Mouse (Mus musculus): ENCODE measurements around the gene Kdm5a. TPM values are rescaled to one million over a fixed set of nuclear protein-coding genes. Genes with fewer than 3 reads are reported as not detected.

The Kdm5a gene
- polyA plus RNA-seq, 1 experiment, result 7.5 TPM

DNA sequence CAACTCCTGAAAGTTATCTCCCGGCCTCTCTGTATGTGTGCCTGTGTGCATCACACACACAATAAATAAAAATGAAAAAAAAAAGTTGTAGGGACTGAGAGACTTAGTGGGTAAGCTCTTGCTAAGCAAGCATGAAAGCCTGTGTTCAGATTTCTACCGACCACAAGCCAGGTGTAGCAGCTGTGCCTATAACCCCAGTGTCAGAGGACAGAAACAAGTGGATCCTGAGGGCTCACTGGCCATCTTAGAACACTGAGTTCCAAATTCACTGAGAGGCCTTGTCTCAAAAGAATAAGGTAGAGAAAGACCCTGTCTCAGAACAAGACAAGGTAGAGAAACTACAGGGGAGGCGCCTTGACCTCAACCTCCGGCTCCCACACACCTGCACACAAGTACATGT is 104.3 kb downstream of the Kdm5a start:
- Histone ChIP-seq H3ac (ENCODE audit: control insufficient read depth, insufficient read length) (no peak overlapping the region), H3K79me2 (ENCODE audit: control insufficient read depth, insufficient read depth) (peaks cover 76% of the 10 kb centered on the region), H3K36me3 (ENCODE audit: control insufficient read depth, insufficient read depth) (no peaks in the 10 kb centered on the region), H3K4me2 (ENCODE audit: low read depth) (no peak overlapping the region), H3K4me3 (no peak overlapping the region), H3K27me3 (ENCODE audit: control insufficient read depth, insufficient read depth, insufficient read length) (no peaks in the 10 kb centered on the region)
- no peak for TF ChIP-seq CEBPB (IDR thresholded peaks at IDR 0.05; ENCODE audit: insufficient read depth, poor library complexity, severe bottlenecking)
- no peak for TF ChIP-seq POLR2AphosphoS2 (IDR thresholded peaks at IDR 0.05; ENCODE audit: insufficient read length, low read depth)
- no peak for TF ChIP-seq TCF12 (IDR thresholded peaks at IDR 0.05; ENCODE audit: insufficient read depth, poor library complexity, severe bottlenecking)
- TF ChIP-seq REST (IDR thresholded peaks at IDR 0.05; ENCODE audit: insufficient read depth, insufficient read length), result no peak
- no peak for TF ChIP-seq USF1 (IDR thresholded peaks at IDR 0.05; ENCODE audit: low read depth)
- TF ChIP-seq SRF (IDR thresholded peaks at IDR 0.05; ENCODE audit: control insufficient read depth, insufficient read length, low read depth), result no peak
- no peak for TF ChIP-seq MYOG (IDR thresholded peaks at IDR 0.05; ENCODE audit: control insufficient read depth in 1 of 3, insufficient read depth in 1 of 3, insufficient read length in 2 of 3, low read depth in 2 of 3)
- no peak for TF ChIP-seq POLR2A (IDR thresholded peaks at IDR 0.05; ENCODE audit: insufficient read length, low read depth)
- TF ChIP-seq MAX (IDR thresholded peaks at IDR 0.05; ENCODE audit: low read depth), result no peak
- no peak for TF ChIP-seq E2F4 (IDR thresholded peaks at IDR 0.05; ENCODE audit: insufficient read depth)
- no peak for TF ChIP-seq TCF3 (IDR thresholded peaks at IDR 0.05; ENCODE audit: insufficient read length, low read depth)
- TF ChIP-seq MYOD1 (IDR thresholded peaks at IDR 0.05; ENCODE audit: control insufficient read depth in 1 of 3, insufficient read length in 2 of 3, low read depth in 2 of 3), result no peak

DNA sequence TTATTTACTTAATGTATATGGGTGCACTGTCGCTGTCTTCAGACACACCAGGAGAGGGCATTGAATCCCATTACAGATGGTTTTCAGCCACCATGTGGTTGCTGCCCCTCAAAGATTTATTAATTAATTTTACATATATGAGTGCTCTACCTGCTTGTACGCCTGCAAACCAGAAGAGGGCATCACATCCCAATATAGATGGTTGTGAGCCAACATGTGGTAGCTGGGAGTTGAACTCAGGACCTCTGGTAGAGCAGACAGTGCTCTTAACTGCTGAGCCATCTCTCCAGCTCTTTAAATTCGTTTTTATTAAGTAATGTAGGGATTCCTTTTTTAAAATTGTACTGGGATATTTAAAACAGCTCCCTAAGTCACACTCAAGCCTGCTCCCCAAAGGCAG is 105.3 kb downstream of the Kdm5a start:
- H3ac ChIP-seq (ENCODE audit: control insufficient read depth, insufficient read length), result no peak overlapping the region
- TF ChIP-seq TCF12 (IDR thresholded peaks at IDR 0.05; ENCODE audit: insufficient read depth, poor library complexity, severe bottlenecking) (no peak), E2F4 (IDR thresholded peaks at IDR 0.05; ENCODE audit: insufficient read depth) (no peak), CEBPB (IDR thresholded peaks at IDR 0.05; ENCODE audit: insufficient read depth, poor library complexity, severe bottlenecking) (no peak), TCF3 (IDR thresholded peaks at IDR 0.05; ENCODE audit: insufficient read length, low read depth) (no peak), MYOG (IDR thresholded peaks at IDR 0.05; ENCODE audit: control insufficient read depth in 1 of 3, insufficient read depth in 1 of 3, insufficient read length in 2 of 3, low read depth in 2 of 3) (no peak), SRF (IDR thresholded peaks at IDR 0.05; ENCODE audit: control insufficient read depth, insufficient read length, low read depth) (no peak), USF1 (IDR thresholded peaks at IDR 0.05; ENCODE audit: low read depth) (no peak), MAX (IDR thresholded peaks at IDR 0.05; ENCODE audit: low read depth) (no peak), REST (IDR thresholded peaks at IDR 0.05; ENCODE audit: insufficient read depth, insufficient read length) (no peak), POLR2A (IDR thresholded peaks at IDR 0.05; ENCODE audit: insufficient read length, low read depth) (no peak), POLR2AphosphoS2 (IDR thresholded peaks at IDR 0.05; ENCODE audit: insufficient read length, low read depth) (no peak), MYOD1 (IDR thresholded peaks at IDR 0.05; ENCODE audit: control insufficient read depth in 1 of 3, insufficient read length in 2 of 3, low read depth in 2 of 3) (no peak)
- no peak overlapping the region for H3K4me3 ChIP-seq
- no peak overlapping the region for H3K4me2 ChIP-seq (ENCODE audit: low read depth)
- H3K36me3 ChIP-seq (ENCODE audit: control insufficient read depth, insufficient read depth), result no peaks in the 10 kb centered on the region
- no peaks in the 10 kb centered on the region for H3K27me3 ChIP-seq (ENCODE audit: control insufficient read depth, insufficient read depth, insufficient read length)
- peaks cover 76% of the 10 kb centered on the region for H3K79me2 ChIP-seq (ENCODE audit: control insufficient read depth, insufficient read depth)

DNA sequence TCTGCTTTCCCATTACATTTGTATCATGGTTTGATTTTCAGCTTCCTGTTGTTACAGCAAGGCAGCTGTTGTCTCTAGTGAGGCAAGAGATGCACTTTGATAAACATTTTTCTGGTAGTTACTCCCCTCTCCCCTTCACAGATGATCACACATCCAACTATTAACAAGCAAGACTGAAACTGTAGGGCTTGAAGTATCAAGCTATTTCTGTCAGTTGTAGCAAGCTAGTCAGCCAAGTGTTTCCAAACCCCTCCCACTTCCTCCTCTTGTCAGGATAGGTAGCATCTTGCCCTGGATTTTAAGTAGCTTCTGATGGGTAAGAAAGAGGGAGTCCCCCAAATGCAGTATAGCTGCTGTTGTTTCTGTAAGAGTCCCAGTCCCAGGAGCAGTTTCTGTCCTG is 105.8 kb downstream of the Kdm5a start:
- Histone ChIP-seq H3K4me3 (no peak overlapping the region), H3K36me3 (ENCODE audit: control insufficient read depth, insufficient read depth) (no peaks in the 10 kb centered on the region), H3K27me3 (ENCODE audit: control insufficient read depth, insufficient read depth, insufficient read length) (no peaks in the 10 kb centered on the region), H3K4me2 (ENCODE audit: low read depth) (peak overlapping the region; percentile 25), H3ac (ENCODE audit: control insufficient read depth, insufficient read length) (no peak overlapping the region), H3K79me2 (ENCODE audit: control insufficient read depth, insufficient read depth) (peaks cover 71% of the 10 kb centered on the region)
- TF ChIP-seq CEBPB (IDR thresholded peaks at IDR 0.05; ENCODE audit: insufficient read depth, poor library complexity, severe bottlenecking) (no peak), POLR2A (IDR thresholded peaks at IDR 0.05; ENCODE audit: insufficient read length, low read depth) (no peak), REST (IDR thresholded peaks at IDR 0.05; ENCODE audit: insufficient read depth, insufficient read length) (no peak), MYOD1 (IDR thresholded peaks at IDR 0.05; ENCODE audit: control insufficient read depth in 1 of 3, insufficient read length in 2 of 3, low read depth in 2 of 3) (no peak), USF1 (IDR thresholded peaks at IDR 0.05; ENCODE audit: low read depth) (no peak), MAX (IDR thresholded peaks at IDR 0.05; ENCODE audit: low read depth) (no peak), TCF12 (IDR thresholded peaks at IDR 0.05; ENCODE audit: insufficient read depth, poor library complexity, severe bottlenecking) (no peak), POLR2AphosphoS2 (IDR thresholded peaks at IDR 0.05; ENCODE audit: insufficient read length, low read depth) (no peak), MYOG (IDR thresholded peaks at IDR 0.05; ENCODE audit: control insufficient read depth in 1 of 3, insufficient read depth in 1 of 3, insufficient read length in 2 of 3, low read depth in 2 of 3) (no peak), E2F4 (IDR thresholded peaks at IDR 0.05; ENCODE audit: insufficient read depth) (no peak), SRF (IDR thresholded peaks at IDR 0.05; ENCODE audit: control insufficient read depth, insufficient read length, low read depth) (no peak), TCF3 (IDR thresholded peaks at IDR 0.05; ENCODE audit: insufficient read length, low read depth) (no peak)

DNA sequence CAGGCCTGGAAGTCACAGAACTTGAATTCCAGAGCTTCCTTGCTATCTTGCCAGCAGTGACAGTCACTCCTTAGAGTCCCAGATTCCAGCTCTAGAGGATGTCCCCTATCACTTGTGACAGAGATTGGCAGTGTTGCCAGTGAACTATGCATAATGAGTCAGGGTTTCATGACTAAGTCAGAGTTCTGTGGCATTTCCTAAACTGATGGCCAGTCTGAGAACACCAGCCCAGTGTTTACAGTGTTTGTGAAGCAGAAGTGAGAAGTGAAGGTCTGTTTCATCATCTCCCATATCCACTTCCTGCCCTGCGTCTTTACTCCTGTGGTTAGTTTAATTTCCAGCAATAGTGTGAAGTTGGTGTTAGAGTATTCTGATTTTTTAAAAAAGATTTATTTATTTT is 106.7 kb downstream of the Kdm5a start:
- H3ac ChIP-seq (ENCODE audit: control insufficient read depth, insufficient read length), result no peak overlapping the region
- H3K4me3 ChIP-seq, result no peak overlapping the region
- H3K36me3 ChIP-seq (ENCODE audit: control insufficient read depth, insufficient read depth), result no peaks in the 10 kb centered on the region
- no peak for TF ChIP-seq MYOD1 (IDR thresholded peaks at IDR 0.05; ENCODE audit: control insufficient read depth in 1 of 3, insufficient read length in 2 of 3, low read depth in 2 of 3)
- 0 out of 2 replicates have a peak, but pooled peaks have one; percentile 38 for TF ChIP-seq CEBPB (IDR thresholded peaks at IDR 0.05; ENCODE audit: insufficient read depth, poor library complexity, severe bottlenecking)
- TF ChIP-seq TCF12 (IDR thresholded peaks at IDR 0.05; ENCODE audit: insufficient read depth, poor library complexity, severe bottlenecking), result no peak
- peaks cover 62% of the 10 kb centered on the region for H3K79me2 ChIP-seq (ENCODE audit: control insufficient read depth, insufficient read depth)
- no peaks in the 10 kb centered on the region for H3K27me3 ChIP-seq (ENCODE audit: control insufficient read depth, insufficient read depth, insufficient read length)
- peak overlapping the region; percentile 58 for H3K4me2 ChIP-seq (ENCODE audit: low read depth)

DNA sequence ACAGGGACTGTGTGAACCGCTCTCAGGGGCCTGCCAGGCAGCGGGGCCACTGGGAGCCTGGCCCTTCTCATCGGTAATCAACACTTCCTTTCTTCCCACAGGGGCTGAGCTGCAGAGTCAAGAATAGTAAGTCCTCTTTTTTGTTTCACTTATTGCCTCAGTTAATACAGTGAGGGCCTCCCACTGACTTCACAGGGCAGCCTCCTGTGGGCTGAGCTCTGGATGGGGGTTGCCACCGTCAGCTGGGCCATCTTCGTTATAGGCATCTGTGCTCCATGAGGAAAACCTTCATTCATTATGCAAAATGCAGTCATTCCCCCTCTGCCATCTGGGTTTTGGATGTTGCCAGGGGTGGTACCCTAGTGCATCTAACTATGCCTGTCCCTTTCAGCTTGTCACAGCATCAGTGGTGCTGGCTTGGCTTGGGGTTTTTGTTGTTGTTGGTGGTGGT is 108.1 kb downstream of the Kdm5a start:
- no peak overlapping the region for H3ac ChIP-seq (ENCODE audit: control insufficient read depth, insufficient read length)
- H3K4me2 ChIP-seq (ENCODE audit: low read depth), result no peak overlapping the region
- H3K36me3 ChIP-seq (ENCODE audit: control insufficient read depth, insufficient read depth), result no peaks in the 10 kb centered on the region
- H3K4me3 ChIP-seq, result no peak overlapping the region
- H3K79me2 ChIP-seq (ENCODE audit: control insufficient read depth, insufficient read depth), result peaks cover 56% of the 10 kb centered on the region
- H3K27me3 ChIP-seq (ENCODE audit: control insufficient read depth, insufficient read depth, insufficient read length), result no peaks in the 10 kb centered on the region
- TF ChIP-seq MYOD1 (IDR thresholded peaks at IDR 0.05; ENCODE audit: control insufficient read depth in 1 of 3, insufficient read length in 2 of 3, low read depth in 2 of 3), result no peak
- no peak for TF ChIP-seq TCF12 (IDR thresholded peaks at IDR 0.05; ENCODE audit: insufficient read depth, poor library complexity, severe bottlenecking)
- TF ChIP-seq CEBPB (IDR thresholded peaks at IDR 0.05; ENCODE audit: insufficient read depth, poor library complexity, severe bottlenecking), result no peak
- TF ChIP-seq SRF (IDR thresholded peaks at IDR 0.05; ENCODE audit: control insufficient read depth, insufficient read length, low read depth), result no peak
- no peak for TF ChIP-seq TCF3 (IDR thresholded peaks at IDR 0.05; ENCODE audit: insufficient read length, low read depth)
- no peak for TF ChIP-seq E2F4 (IDR thresholded peaks at IDR 0.05; ENCODE audit: insufficient read depth)
- TF ChIP-seq REST (IDR thresholded peaks at IDR 0.05; ENCODE audit: insufficient read depth, insufficient read length), result no peak
- no peak for TF ChIP-seq MYOG (IDR thresholded peaks at IDR 0.05; ENCODE audit: control insufficient read depth in 1 of 3, insufficient read depth in 1 of 3, insufficient read length in 2 of 3, low read depth in 2 of 3)
- no peak for TF ChIP-seq POLR2A (IDR thresholded peaks at IDR 0.05; ENCODE audit: insufficient read length, low read depth)
- no peak for TF ChIP-seq USF1 (IDR thresholded peaks at IDR 0.05; ENCODE audit: low read depth)
- TF ChIP-seq MAX (IDR thresholded peaks at IDR 0.05; ENCODE audit: low read depth), result no peak
- no peak for TF ChIP-seq POLR2AphosphoS2 (IDR thresholded peaks at IDR 0.05; ENCODE audit: insufficient read length, low read depth)
